Mouse (Mus musculus) embryo, embryonic 10 days (tissue): ENCODE measurements around the gene Myh9.
A peak's percentile ranks its signal among the peaks of the same experiment; 100 is the strongest.

Experiments
- DNase-seq: peaks from one replicate; pipeline ENCODE4 v3.0.0-alpha.2; 2015; ENCODE audit warnings: low spot score

The Myh9 gene

GRCm38 (mm10) chr15:77828242-77828641 is 13.7 kb downstream of the Myh9 start:
- no peak for DNase-seq

GRCm38 (mm10) chr15:77827794-77828193 is 14.2 kb downstream of the Myh9 start:
- DNase-seq: no peak

GRCm38 (mm10) chr15:77827379-77827778 is 14.6 kb downstream of the Myh9 start:
- peak; percentile 73 for DNase-seq

- no peak for DNase-seq
Measured at GRCm38 (mm10) chr15:77825382-77825781, 16.6 kb downstream of the Myh9 start.

GRCm38 (mm10) chr15:77824321-77824720 is 17.7 kb downstream of the Myh9 start:
- DNase-seq: no peak

- DNase-seq: no peak
Measured at GRCm38 (mm10) chr15:77823634-77824033, 18.3 kb downstream of the Myh9 start.

- no peak for DNase-seq
Measured at GRCm38 (mm10) chr15:77823196-77823595, 18.8 kb downstream of the Myh9 start.

GRCm38 (mm10) chr15:77822671-77823070 is 19.3 kb downstream of the Myh9 start:
- DNase-seq: no peak

- DNase-seq: no peak
Measured at GRCm38 (mm10) chr15:77822057-77822466, 19.9 kb downstream of the Myh9 start.

GRCm38 (mm10) chr15:77821424-77821823 is 20.6 kb downstream of the Myh9 start:
- no peak for DNase-seq

- DNase-seq: no peak
Measured at GRCm38 (mm10) chr15:77820480-77821163, 21.4 kb downstream of the Myh9 start.

GRCm38 (mm10) chr15:77819894-77820387 is 22.0 kb downstream of the Myh9 start:
- no peak for DNase-seq

GRCm38 (mm10) chr15:77818556-77819158 is 23.3 kb downstream of the Myh9 start:
- no peak for DNase-seq

- no peak for DNase-seq
Measured at GRCm38 (mm10) chr15:77817417-77817816, 24.6 kb downstream of the Myh9 start.

- no peak for DNase-seq
Measured at GRCm38 (mm10) chr15:77816601-77816950, 25.4 kb downstream of the Myh9 start.

- DNase-seq: no peak
Measured at GRCm38 (mm10) chr15:77815867-77816600, 25.9 kb downstream of the Myh9 start.

- DNase-seq: peak; percentile 37
Measured at GRCm38 (mm10) chr15:77813639-77814375, 28.2 kb downstream of the Myh9 start.

GRCm38 (mm10) chr15:77812578-77812977 is 29.4 kb downstream of the Myh9 start:
- no peak for DNase-seq

- no peak for DNase-seq
Measured at GRCm38 (mm10) chr15:77811099-77811760, 30.7 kb downstream of the Myh9 start.

GRCm38 (mm10) chr15:77810416-77811098 is 31.4 kb downstream of the Myh9 start:
- no peak for DNase-seq

GRCm38 (mm10) chr15:77809434-77809833 is 32.5 kb downstream of the Myh9 start:
- DNase-seq: no peak
